Mouse (Mus musculus) adipose tissue, adult 10 weeks (tissue): ENCODE results near the gene Gtf2b. TPM values are rescaled to one million over a fixed set of nuclear protein-coding genes. Genes with fewer than 3 reads are reported as not detected.

ENCODE experiments used
- polyA plus RNA-seq: library from polyadenylated mRNA; stranded (reverse); fragments of 350-450 nt; fragmentation: Illumina TruSeq; extraction: RNeasy Lipid Tissue Mini Kit (QIAGEN cat#74804); gene quantifications from one replicate; pipeline ENCODE4 v1.2.3, GENCODE M21; 2014; ENCODE audit warnings: low read depth, low replicate concordance

Gene Gtf2b
- polyA plus RNA-seq: 39.3 TPM

DNA sequence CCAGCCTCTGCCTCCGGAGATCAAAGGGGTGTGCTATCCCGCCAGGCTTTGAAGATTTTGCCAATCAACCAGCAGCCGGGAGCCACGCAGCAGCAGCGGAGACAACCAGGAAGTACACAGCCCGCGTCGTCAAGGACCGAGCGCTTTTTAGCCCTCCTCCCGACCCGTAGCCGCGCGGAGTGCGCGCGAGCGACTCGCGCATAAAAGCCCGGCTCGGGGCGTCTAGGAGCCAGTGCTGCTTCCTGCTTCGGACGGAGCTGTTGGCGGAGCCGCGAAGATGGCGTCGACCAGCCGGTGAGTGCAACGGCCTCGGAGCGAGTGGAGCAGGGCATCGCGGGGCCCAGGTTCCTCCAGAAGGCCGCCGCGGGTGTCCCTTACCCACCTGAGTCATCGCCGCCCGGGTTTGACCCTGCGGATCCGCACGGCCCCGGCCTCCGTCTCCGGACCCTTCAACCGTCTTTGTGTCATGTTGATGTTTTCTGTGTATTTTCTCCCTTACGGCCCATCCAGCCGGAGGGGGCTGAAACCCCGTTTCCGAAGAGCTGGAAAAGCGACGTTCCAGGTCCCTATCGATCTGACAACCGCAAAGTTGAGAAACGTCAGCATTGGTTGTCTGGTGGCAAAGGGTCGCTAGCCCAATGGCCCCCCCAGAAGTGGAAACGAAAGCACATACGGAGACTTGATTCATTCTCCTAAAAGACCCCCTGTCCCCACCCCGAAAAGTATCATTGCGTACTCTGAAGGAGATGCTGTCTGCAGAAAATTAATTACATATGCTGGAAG is at the start of gene Gtf2b:
Gene Gtf2b, plus strand, starts transcription at position 51 of the 783 bp plus-strand sequence.

Other genes starting within 250 kb of the Gtf2b start
- 9.9 TPM for gene Gbp7, start 234.7 kb upstream of the Gtf2b start, polyA plus RNA-seq
- 14.4 TPM for gene Gbp3, start 205.0 kb upstream of the Gtf2b start, polyA plus RNA-seq
- gene Gbp2b, start 170.2 kb upstream of the Gtf2b start, polyA plus RNA-seq: 0.37 TPM
- gene Gbp2, start 144.4 kb upstream of the Gtf2b start, polyA plus RNA-seq: 27.3 TPM
- 15.7 TPM for gene Kyat3, start 64.0 kb upstream of the Gtf2b start, polyA plus RNA-seq
- gene Pkn2, start 117.0 kb downstream of the Gtf2b start, polyA plus RNA-seq: 23.4 TPM